Mouse (Mus musculus) spleen, postnatal 10 days (tissue): ENCODE measurements around the gene Polm.

Experiments
- DNase-seq, 2 experiments: peaks; one replicate each; pipeline ENCODE4 v3.0.0; 2021 to 2022; ENCODE audit warnings: low spot score in 2 of 2

Gene Polm

DNA sequence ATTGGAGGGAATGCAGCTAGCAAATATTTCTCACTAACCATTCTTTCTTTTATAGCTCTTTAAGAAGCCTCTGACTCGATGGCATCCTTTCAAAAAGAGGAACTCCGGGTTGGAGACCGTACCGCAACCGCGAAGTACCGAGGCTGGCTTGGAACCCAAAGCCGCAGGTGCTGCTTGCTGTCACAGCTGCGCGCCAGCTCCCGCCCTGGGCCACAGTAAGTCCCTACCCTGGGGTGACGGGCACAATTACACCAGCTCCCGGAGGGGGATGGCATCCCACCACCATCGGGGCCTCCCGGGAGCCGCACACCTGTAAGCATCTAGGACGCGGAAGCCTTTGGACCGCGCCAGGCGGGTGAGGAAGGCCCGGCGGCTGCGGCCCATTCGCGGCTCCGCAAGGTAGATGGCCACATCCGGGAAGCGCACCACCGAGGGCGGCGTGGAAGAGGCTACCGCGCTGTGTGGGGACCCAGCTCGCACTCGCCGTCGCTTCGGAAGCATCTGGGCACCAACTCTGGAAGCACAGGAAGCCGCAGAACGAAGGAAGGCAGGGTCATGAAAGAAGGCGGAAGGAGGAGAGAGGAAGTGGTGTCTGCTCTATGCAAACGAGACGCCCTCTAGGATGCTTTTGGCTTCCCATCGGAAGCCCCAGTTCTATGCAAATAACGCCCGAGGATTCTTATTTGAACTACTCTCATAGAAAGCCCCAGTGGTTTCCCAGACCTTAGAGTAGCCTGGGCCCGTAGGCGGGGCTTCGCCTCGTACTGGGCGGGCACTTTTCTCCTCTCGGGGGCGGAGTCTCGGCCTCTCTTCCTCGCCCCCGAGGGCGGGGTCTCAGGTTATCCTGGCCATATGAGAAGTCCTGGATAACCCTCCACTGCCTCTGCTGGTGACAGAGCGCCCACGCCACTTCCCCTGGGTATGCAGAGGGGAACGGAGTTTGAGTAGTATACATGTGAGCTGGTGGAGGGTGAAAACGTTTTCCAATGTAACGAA is at the start of gene Polm:
Gene Polm, minus strand, starts transcription at position 766 of the 996 bp plus-strand sequence.
- DNase-seq = peak; percentile 79 to 92

DNA sequence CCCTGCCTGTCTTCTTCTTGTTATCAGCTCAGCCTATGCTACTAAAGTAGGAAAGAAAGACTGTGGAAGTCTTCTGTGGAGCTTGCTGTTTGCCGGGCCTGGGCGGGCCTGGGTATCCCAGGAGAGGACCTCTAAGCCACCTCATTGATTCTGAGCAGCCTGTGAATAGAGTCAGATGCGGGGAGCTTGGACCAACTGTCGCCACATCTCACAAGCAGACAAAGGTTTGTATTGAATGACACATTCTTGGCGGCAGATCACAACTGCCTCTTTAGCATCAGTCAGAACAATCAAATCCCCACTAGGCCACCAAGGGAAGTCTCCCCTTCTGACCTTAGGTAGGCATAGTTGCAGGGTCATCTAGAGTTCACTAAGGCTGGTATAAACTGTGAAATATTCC is 49.4 kb upstream of the Polm start:
- DNase-seq = no peak

DNA sequence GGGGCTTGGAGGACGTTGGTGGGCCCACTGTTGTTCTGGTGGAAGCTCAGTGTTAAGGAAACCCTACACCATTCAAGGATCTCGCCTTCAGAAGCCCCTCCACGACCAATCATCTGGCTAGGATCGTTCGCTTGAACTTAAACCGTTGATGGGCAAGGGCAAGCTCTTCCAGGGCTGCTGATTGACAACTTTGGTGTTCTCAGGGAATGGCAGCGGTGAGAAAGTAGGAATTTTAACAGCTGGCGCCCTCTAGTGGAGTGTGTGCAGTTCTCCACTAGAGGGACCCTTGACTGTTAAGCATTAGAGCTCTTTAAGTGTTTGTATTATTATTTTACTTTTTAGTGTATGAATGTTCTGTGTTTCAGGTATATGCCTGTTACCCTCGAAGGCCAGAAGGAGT is 48.4 kb upstream of the Polm start:
- DNase-seq = peak in 1 of 2 experiments; percentile 73

DNA sequence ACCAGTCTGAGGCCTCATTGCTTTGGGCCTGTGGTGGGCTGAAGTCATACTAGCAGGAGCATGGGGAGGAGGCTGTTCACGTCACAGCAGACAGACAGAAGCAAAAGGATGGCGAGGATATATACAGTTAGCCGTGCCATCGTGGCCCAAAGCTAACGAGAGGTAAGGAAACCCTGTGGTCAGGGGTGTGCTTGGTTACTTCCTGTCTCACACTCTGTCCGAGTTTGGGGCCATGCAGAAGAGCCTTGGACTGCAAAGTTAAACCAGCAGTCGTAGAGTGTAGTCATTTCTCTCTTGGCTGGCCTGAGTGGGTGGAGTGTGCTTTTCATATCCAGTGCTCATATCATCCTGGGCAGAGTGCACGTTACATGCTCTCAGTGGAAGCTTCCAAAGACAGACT is 44.7 kb upstream of the Polm start:
- DNase-seq = no peak

DNA sequence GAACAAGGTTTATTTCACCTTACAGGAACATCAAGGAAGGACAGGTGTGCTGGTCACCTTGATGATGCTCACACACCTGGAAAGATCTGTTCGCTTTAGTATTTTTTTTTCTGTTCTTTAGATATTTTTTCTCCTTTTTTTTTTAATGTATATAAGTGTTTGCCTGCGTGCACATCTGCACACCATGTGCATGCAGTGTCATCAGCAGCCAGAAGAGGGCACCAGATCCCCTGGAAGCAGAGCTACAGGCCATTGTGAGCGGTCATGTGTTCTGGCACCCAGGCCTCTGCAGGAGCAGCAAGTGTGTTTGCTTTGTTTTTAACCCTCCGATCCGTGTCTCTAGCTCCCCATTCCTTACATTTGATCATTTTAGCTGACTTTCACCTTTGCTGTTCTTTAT is 42.1 kb upstream of the Polm start:
- DNase-seq = peak; percentile 45 to 80

DNA sequence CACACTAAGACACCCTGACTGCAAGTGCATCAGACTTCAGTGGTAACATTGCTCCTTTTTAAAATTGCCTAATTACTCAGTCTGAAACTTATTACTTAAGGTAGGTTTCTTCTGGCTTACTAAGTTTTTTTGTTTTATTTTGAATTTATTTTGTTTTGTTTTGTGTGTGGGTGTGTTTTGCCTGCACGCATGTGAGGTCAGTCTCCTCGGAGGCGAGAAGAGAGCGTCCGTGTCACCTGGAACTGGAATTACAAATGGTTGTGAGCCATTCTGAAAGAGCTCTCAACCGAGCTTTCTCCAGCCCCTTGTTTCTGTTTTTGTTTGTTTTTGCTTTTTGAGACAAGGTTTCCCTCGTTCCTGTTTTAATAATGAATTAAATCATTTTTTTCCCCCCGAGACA is 40.8 kb upstream of the Polm start:
- no peak for DNase-seq

DNA sequence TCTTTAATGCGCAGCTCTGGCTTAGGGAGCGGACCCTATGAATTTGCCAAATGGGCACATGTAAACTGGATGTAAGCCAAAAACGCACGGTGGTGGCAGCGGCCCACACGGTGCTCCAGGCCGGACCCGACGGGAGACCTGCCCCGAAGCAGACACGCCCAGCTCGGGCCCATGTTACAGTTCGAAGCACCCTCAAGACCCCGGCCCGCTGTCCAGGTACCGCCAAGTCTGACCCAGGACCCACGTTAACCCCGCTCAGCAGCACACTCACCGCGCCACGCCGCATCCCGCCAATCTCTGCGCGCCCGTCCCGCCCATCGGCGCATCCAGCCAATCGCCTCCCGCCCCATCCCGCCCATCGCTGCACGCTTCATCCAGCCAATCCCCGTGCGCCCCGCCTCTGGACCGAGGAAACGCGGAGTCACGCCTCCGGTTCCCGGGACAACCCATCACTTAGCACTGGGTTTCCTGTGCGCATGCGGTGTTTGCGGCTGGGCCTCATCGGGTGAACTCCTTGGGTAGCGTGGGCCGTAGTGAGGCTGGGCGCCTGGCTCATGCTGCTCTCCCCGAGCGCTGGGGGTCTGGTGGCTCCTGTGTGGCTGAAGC is 40.2 kb upstream of the Polm start, which contains the start of gene Pold2:
Gene Pold2, minus strand, starts transcription at position 372 of the 606 bp plus-strand sequence.
- peak; percentile 92 to 98 for DNase-seq

DNA sequence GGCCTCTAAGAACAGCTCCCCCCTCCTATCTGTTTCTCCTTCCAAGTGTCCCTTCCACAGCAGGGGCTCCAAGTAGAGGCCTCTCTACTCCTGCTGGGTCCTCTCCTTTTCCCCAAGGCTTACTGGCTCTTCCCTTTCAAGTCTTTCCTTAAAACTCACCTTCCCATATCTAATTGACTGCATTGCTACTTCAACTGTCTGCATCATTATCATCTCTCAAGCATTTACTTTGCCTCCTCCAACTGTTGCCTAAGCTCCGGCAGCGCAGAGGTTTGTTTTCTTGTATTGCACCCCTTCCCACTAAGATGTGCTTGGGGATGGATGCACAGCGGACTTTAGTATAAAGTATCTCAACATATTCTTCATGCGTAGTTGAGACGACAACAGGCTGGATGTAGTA is 39.6 kb upstream of the Polm start:
- no peak for DNase-seq

DNA sequence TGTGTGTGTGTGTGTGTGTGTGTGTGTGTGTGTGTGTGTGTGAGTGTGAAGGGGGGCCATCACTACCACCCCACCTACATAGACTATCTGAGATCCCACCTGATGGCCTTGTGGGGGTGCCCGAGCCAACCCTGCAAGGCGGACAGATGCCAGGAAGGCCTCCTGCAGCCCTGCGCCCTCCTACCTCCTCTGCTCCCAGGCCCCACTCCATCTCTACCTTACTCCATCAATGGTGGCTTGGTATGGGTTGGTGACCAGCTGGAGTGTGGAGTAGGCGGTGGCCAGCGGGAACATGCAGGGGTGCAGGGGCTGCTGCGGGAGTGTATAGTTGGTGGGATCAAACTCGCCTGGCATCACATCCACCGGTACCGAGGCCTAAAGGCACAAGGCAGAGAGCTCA is 35.4 kb upstream of the Polm start:
- DNase-seq = no peak

DNA sequence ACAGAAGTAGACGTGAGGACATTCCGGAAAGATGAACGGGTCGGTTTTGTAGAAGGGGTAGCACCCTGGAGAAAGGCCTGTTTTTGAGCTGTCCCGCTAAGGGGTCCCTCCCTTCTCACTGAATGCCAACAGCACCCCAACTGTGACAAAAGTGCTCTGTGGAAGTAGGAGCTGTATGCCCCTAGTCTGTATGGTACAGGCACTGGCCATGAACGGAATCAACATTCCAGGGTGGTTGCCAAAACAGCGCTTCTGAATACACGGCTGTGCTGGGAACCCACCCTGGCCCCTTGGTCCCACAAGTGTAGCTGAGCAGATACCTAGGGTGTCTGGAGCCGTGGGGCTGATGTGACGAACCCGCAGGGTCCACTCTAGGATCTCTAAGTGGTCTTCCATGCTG is 34.9 kb upstream of the Polm start:
- no peak for DNase-seq

DNA sequence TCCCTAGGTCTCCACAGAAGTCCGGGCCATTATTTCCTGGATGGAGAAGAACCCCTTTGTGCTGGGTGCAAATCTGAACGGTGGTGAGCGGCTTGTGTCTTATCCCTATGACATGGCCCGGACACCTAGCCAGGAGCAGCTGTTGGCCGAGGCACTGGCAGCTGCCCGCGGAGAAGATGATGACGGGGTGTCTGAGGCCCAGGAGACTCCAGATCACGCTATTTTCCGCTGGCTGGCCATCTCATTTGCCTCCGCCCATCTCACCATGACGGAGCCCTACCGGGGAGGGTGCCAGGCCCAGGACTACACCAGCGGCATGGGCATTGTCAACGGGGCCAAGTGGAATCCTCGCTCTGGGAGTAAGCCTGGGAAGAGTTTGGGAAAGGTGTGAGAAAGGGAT is 32.3 kb upstream of the Polm start:
- no peak for DNase-seq

DNA sequence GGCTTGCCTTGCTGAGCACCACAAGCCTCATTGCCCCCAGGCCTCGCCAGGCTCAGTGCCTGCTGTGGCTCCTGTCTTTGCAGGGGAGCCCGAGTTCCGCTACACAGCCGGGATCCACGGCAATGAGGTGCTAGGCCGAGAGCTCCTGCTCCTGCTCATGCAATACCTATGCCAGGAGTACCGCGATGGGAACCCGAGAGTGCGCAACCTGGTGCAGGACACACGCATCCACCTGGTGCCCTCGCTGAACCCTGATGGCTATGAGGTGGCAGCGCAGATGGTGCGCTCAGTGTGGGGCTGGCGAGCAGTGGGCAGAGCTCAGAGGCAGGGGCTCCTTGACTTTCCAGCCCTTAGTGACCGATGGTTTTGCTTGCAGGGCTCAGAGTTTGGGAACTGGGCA is 31.5 kb upstream of the Polm start:
- no peak for DNase-seq

DNA sequence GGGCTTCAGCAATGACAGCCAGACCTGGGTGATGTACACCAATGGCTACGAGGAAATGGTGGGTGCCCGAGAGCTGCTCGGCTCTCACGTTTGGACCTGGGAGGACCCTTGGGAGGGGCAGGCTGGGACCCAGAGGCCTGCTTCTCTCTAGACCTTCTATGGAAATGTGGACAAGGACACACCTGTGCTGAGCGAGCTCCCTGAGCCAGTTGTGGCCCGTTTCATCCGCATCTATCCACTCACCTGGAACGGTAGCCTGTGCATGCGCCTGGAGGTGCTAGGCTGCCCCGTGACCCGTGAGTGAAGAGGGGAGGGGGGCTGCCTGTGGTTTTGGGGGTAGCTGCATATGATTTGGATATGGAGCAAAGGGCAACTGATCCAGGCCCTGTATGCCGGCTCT is 30.5 kb upstream of the Polm start:
- no peak for DNase-seq

DNA sequence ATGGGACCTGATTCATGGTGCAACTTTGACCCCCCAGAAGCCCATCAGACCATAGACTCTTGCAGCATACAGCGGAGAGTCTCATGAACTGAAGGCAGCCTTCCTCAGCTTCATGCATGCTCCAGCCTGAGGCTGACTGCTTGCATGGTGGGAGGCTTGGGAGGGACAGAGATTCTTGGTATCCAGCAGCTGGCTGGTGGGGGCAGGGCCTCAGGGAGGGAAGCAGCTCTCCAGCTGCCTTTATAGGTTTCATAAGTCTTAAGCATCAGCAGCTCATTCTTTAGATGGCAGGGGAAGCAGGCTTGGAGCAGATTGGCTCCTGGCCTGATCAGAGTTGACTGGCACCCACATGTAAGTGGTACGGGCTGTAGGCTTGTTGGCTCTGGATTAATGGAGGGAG is 29.4 kb upstream of the Polm start:
- no peak for DNase-seq

DNA sequence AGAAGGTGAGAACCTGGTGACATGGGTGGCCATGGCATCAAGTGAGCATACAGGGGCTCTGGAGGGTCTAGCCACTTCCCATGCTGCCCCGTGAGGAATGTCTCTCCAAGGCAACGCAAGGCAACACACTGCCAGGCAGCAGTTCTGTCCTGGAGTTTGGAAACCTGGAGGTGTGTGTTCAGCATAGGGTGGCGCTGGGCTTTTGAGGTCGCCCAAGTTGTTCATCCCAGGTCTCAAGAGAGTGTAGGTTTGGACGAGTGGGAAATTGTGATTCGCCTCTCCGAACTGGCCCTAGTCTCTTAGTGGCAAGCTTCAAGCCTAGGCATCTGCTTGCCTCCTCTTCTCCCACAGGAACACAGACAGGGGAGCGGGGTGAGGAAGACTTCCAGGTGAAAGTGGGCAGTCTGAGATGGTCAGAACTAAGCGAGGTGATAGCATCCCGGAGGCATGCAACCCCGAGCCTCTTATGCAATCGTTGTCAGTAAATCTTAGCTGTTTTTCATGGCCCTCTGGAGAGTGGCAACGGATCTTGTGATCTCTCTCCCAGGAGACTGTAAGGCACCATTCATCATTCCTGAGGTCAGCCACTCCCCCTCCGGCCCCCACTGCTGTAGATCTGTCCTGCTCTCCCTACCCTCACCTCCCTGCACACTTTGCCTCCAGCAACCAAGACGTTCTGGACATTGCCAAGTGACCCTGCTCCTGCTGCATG is 24.7 kb upstream of the Polm start:
- DNase-seq = no peak

DNA sequence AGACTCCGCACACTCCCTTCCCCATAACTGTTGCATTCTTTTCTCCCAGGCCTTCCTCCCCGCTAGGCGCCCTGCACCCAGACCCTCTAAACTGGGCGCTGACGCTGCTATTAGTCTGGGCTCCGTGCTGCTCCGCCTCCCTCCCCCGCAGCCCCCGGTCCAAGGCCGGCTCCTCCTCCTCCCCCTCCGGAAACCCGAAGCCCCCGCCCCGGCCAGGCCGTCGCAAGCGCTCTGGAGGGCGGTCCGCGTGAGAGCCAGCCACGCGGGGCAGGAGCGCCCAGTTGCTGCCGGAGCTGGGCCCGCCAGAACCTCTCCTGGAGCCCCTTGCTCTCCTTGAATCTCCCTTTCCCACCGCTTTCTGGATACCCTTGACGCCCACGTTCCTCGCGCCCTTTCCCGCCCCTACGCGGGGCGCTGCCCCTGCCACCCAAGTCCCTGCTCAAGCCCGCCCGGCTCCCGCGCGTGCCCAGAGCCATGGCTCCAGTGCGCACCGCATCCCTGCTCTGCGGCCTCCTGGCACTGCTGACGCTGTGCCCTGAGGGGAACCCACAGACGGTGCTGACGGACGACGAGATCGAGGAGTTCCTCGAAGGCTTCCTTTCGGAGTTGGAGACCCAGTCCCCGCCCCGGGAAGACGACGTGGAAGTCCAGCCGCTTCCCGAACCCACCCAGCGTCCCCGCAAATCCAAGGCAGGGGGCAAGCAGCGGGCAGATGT is 24.0 kb upstream of the Polm start, which contains the start of gene Aebp1:
Gene Aebp1, plus strand, starts transcription at position 270 of the 716 bp plus-strand sequence.
- peak in 1 of 2 experiments; percentile 38 for DNase-seq

DNA sequence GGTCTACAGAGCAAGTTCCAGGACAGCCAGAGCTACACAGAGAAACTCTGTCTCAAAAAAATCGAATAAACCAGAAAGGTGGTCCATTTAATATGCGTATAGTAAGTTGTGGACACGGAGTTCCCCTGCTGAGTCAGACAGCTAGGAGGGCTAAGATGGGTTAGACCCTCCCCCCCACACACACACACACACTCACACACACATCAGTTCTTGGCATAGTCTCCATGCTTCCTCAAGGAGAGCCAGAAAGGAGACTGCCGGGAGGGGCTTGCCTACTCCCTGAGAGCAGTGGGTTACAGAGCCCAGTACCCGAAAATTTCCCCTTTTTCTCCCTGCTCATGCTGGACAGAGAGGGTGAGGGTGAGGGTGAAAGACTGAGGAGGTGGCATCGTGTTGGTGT is 22.8 kb upstream of the Polm start:
- no peak for DNase-seq

DNA sequence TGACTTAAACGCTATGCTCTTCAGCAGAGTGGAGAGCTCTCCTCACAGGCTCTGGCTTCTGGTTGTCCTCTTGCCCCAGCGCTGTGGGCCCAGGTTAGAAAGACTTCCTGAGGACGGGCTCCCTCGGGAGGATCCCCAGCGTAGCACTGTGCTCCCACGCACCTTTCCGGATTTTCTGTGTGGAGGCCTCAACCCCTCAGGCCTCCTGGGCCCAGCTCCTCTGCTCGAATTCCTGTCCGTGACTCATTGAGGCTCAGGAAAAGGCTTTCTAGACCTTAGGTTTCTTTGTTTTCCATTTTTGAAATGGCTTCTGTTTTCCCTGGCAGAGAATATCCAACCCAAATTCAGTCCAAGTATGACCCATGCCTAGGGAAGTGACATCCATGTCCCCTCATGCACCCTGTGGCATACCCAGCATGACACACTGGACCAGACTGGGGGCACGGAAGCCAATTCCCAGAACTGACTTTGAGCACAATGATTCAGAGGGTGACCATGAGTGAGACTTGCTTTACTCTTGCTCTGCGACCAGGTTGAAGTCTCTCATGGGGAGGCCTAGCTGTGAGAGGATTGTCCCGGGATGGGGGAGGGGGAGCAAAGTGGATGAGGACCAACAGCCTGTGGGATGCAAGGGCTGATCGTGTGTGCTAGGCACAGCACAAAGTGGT is 22.2 kb upstream of the Polm start:
- no peak for DNase-seq

DNA sequence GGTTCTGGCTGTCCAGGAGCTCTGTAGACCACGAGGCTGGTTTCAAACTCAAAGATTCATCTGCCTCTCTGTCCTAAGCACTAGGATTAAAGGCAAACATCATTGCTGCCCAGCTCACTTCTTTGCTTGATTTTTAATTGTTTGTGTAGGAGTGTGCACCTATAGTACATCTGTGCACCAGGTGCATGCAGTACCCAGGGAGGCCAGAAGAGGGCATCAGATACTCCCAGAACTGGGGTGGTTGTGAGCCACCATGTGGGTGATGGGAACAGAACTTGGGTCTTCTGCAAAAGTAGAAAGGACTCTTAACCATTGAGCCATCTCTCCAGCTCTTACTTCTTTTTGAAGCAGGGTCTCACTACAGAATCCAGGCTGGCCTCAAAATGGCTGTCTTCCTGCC is 20.9 kb upstream of the Polm start:
- no peak for DNase-seq

DNA sequence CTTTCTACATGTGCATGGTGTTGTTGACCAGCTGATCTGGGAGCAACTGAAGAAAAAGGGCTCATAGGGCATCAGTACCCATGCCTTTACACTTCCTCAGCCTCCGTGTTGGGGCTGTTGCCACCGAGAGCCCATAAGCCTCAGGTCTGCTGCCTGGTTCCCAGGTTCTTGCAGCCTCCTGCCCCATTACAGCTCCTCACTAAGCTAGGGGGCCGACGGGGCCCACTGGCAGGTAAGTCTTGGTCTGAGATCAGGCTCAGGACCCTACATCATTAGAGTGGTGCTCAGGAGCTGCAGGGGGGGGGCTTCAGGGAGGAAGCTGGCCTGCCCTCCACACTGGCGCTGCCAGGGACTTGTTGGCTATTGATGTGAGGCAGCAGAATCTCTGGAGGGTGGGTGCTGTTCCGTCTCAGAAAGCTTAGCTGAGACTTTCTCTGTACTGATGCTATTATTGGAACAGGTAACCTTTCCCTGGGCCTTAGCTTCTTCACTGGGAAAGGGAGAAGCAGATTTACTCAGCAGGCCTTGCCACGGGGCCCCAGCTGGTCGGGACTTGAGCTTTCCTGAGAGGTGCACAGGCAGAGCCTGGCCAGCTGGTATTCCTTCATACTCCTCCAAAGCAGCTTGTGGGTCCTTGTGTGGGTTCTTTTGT is 18.8 kb upstream of the Polm start:
- no peak for DNase-seq

DNA sequence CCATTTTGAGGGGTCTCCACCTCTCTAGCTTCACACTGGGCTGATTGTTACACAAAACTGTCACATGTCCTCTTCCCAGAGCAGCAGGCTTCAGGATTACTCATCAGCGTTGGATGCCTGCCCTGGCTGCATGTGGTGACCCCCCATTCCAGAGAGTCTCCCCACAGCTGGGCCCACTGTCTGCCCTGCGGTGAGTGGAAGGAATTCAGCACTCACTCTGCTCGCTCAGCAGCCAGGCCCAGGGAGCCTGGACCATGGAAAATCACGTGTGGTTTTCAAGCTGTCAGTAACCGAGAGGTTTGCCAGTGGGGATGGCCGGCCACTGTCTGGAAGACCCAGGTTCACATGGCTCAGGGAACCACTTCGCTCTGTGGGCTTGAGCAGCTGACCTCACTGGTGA is 18.1 kb upstream of the Polm start:
- no peak for DNase-seq
